Mouse (Mus musculus) megakaryocyte progenitor cell, adult 5-6 weeks (primary cell): ENCODE results near the gene Upf2. TPM values are rescaled to one million over a fixed set of nuclear protein-coding genes. Genes with fewer than 3 reads are reported as not detected.
"Not testable (repeated sequence)": the region's sequence is repeated elsewhere in the genome, so short reads cannot be mapped to it uniquely, and the experiment has no call there.

ENCODE experiments used
- ATAC-seq: replicated peaks from 2 replicates; pipeline ENCODE4 v1.8.0; 2016; ENCODE audit warnings: mild to moderate bottlenecking, moderate TSS enrichment, inconsistent platforms; ENCODE audit not compliant: poor library complexity
- total RNA-seq, 2 experiments: library from RNA; stranded (forward) in 1 of 2; stranded (reverse) in 1 of 2; fragments of 157-497, 149-512 nt in 1 of 2; fragments of 200-1000 nt in 1 of 2; gene quantifications; 2 replicates each; pipeline versions ENCODE4 v1.2.3 to v1.2.4; 2015 to 2017

The Upf2 gene
- total RNA-seq, 2 experiments from 2014 or later = 30.5 to 40.1 TPM

- no peak for ATAC-seq
Measured at GRCm38 (mm10) chr2:5948964-5949363, 2.3 kb upstream of the Upf2 start.

- ATAC-seq = not testable (repeated sequence)
Measured at GRCm38 (mm10) chr2:5949821-5950220, 1.4 kb upstream of the Upf2 start.

GRCm38 (mm10) chr2:5950305-5950704, 964 bp upstream of the Upf2 start:
- ATAC-seq = no peak

GRCm38 (mm10) chr2:5951621-5952211, 447 bp downstream of the Upf2 start:
- ATAC-seq = peak; percentile 56

GRCm38 (mm10) chr2:5957705-5958104, 6.4 kb downstream of the Upf2 start:
- ATAC-seq = no peak

GRCm38 (mm10) chr2:5962265-5962664, 11.0 kb downstream of the Upf2 start:
- ATAC-seq = no peak

GRCm38 (mm10) chr2:5963729-5964128, 12.5 kb downstream of the Upf2 start:
- ATAC-seq = not testable (repeated sequence)

DNA sequence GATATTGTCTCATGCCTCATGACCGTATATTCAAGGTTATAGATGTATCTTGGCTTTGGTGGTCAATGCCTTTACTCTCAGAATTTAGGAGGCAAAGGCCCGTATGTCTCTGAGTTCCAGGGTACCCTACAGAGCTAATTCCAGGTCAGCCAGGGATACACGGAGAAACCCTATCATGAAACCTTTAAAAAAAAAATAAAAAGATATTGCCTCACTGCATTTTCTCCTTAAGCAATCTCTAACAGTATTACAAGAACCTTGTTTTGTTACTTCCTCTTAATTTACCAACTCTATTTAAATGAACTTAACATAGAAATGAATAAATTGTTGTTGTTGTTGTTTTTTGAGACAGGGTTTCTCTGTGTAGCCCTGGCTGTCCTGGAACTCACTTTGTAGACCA, 14.7 kb downstream of the Upf2 start:
- peak; percentile 69 for ATAC-seq

DNA sequence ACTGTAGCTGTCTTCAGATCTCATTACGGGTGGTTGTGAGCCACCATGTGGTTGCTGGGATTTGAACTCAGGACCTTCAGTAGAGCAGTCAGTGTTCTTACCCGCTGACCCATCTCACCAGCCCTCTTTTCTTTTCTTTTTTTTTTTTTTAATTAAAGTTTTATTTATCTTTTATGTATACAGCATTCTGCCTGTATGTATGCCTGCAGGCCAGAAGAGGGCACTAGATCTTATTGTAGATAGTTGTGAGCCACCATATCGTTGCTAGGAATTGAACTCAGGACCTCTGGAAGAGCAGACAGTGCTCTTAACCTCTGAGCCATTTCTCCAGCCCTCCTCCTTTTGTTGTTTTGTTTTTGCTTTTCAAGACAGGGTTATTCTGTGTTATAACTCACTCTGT, 19.4 kb downstream of the Upf2 start:
- ATAC-seq = not testable (repeated sequence)

DNA sequence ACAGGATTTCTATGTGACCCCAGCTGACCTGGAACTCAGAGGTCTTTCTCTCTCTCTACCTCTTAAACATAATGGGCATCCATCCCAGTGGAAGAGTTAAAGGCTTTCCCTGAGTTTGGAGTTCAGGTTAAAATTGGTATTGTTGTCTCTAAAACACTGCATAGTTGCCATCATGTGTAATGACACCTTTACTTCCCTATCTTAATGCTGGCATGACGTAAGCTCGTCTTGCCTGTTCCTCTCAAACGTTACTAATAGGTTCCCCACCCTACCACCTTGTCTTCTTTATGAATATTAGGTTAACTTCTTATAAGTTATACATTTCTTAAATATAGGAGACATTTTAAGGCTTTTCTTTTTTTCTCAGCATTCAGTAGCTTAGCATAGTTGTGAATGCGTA, 26.3 kb downstream of the Upf2 start:
- no peak for ATAC-seq

DNA sequence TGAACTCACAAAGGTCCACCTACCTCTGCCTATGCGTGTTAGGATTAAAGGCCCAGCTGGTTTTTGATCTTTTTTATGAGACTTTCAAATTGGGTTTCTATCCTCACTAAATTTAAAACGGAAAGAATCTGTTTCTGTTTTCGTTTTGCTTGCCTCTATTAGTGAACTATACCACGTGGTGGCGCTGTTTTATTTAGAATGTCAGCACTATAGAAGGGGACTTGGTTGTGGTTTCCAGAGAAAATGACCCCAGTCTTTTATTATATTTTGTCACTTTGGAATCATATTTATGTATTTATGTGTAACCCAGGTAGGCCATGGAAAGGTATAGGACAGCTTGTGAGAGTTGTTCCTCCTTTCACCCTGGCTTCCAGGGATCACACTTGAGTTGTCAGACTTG, 44.3 kb downstream of the Upf2 start:
- peak; percentile 78 for ATAC-seq

DNA sequence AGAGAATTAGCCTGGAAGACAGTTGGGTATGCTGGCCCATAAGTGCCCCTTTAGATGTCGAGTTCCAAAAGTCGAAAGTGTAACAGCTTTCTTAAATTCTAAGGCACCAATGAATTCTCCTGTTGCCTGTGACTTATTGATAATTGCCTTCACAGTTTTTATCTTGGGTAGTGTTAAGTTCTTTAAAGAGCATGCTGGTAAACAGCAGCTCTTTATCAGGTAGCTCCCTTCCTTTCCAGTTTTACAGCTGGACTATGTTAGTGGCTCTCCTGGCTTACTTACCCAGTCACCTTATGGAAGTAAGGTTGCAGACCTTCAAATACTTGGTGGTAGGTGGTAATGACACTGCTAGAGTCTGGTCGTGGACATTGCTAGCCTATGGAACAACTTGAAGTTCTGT, 52.7 kb downstream of the Upf2 start:
- peak; percentile 76 for ATAC-seq

- no peak for ATAC-seq
Measured at GRCm38 (mm10) chr2:6014532-6014931, 63.3 kb downstream of the Upf2 start.

GRCm38 (mm10) chr2:6015182-6015581, 63.9 kb downstream of the Upf2 start:
- ATAC-seq = not testable (repeated sequence)

DNA sequence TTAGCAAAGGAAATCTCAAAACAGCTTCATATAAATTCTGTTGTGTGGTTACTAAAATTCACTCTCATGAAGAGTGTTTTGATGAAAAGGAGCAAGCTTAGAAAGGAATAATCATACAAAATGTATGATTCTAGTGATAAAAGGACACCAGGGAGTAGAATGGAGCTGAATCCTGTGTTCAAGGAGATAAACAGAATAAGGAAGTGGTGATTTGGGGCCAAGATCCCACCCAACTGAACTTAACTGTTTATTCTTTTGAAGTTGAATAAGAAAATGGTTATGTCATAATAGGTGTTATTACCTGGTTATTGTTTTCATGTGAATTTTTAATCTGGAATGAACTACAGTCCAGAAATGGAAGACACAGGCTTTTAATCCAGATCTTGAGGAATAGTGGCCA, 69.3 kb downstream of the Upf2 start:
- no peak for ATAC-seq

GRCm38 (mm10) chr2:6042644-6043043, 91.4 kb downstream of the Upf2 start:
- ATAC-seq = no peak

DNA sequence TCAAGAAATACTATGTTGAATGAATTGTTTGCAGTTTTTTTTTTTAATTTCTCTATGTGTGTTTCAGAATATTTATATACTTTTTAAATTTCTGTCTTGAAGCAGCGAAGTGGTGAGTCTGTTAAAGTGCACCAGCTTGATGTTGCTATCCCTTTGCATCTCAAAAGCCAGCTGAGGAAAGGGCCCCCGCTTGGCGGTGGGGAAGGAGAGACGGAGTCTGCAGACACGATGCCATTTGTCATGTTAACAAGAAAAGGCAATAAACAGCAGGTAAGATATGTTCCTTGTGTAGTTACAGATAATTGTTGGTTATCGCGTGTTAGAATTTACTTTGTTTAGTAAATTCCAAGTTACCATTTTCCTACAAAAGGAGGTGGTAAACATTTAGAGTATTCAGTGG, 95.5 kb downstream of the Upf2 start:
- no peak for ATAC-seq

DNA sequence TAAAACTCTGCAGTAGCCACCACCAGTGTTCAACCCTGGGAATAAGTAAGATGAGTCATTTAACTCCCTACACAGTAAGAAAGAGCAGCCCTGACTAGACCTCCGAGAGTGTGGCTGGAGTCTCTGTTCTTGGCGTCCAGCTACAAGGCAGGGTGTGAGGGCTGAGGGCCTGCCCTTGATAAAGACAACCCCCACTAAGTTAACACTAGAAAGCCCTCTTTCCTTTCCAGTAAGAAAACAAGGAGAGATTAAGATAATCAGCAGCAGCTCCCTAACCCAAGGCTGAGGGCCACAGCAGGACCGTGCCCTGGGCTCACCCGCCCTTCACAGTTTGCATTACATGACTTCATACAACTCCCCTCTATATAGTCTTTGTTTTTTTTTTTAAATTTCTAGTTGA, 97.3 kb downstream of the Upf2 start:
- ATAC-seq = peak; percentile 37

- no peak for ATAC-seq
Measured at GRCm38 (mm10) chr2:6049018-6049417, 97.7 kb downstream of the Upf2 start.

- ATAC-seq = no peak
Measured at GRCm38 (mm10) chr2:6055466-6055865, 104.2 kb downstream of the Upf2 start.

- ATAC-seq = no peak
Measured at GRCm38 (mm10) chr2:6056518-6056917, 105.2 kb downstream of the Upf2 start.

- no peak for ATAC-seq
Measured at GRCm38 (mm10) chr2:6059291-6059690, 108.0 kb downstream of the Upf2 start.

DNA sequence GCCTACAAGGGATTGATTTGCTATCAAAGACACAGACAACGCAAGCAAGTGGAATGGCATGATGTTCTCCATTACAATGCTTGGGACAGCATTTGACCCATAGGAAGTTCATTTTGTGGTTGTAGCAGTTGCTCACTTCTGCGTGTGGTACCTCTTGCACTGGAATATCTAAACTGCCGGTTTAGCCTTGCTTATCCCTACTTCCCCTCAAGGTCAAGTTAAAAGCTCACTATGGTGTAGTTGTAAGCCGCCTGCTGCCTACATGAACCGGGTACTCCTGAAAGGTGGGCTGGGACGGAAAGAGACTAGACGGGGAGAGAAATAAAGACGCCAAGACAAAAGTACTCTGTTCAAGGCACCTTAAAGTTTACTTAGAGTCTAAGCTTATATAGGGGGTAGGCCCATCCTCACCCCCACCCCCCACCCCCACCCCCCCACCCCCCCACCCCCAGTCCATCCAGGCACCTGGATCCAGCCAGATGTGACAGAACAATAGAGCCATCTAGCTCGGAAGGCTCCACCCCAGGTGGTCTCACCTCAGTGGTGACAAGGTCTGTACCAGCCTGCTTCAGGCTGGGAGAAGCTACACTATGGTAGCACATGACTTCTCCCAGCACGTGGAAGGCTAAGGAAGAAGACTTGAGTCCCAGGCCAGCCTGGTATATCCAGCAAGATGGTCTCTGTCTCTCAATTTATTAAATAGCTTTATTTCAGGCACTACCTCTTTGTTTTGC, 109.0 kb downstream of the Upf2 start:
- ATAC-seq = no peak
